Mouse (Mus musculus): ENCODE results near the gene Gal3st2c. TPM values are rescaled to one million over a fixed set of nuclear protein-coding genes. Genes with fewer than 3 reads are reported as not detected.
"Not testable (repeated sequence)": the region's sequence is repeated elsewhere in the genome, so short reads cannot be mapped to it uniquely, and the experiment has no call there.

Gene Gal3st2c
- total and polyA plus RNA-seq, 3 experiments, result under 0.01 to 0.06 TPM; not detected in 1

DNA sequence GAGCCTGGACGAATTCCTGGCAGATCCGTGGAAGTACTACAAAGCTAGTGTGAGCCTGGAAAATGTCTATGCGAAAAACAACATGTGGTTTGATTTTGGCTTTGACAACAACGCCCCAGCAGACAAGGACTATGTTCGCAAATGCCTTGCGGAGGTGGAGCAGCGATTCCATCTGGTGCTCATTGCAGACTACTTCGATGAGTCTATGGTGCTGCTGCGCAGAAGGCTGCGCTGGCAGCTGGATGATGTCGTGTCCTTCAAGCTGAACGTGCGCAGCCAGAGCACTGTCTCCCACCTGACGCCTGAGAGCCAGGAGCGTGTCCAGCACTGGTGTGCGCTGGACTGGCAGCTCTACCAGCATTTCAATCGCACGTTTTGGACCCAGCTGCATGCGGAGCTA is 18.5 kb downstream of the Gal3st2c start:
- not testable (repeated sequence) for H3K79me2 ChIP-seq (ENCODE audit: control insufficient read depth, insufficient read depth, low read length, poor library complexity); H3K27me3 ChIP-seq (ENCODE audit: control insufficient read depth in 1 of 2, insufficient read depth in 2 of 2, low read length in 2 of 2); H3K27ac ChIP-seq (ENCODE audit: control insufficient read depth, low read depth, low read length); H3K36me3 ChIP-seq (ENCODE audit: control insufficient read depth in 1 of 2, insufficient read depth in 2 of 2, low read length in 2 of 2); H3K4me1 ChIP-seq (ENCODE audit: control insufficient read depth in 1 of 2, insufficient read depth in 2 of 2, low read length in 2 of 2); H3K9me3 ChIP-seq (replicated peaks; ENCODE audit: insufficient read depth, low read length); H3K4me3 ChIP-seq (ENCODE audit: control insufficient read depth in 1 of 2, insufficient read depth in 1 of 2, low read depth in 2 of 2, low read length in 2 of 2); H3K9ac ChIP-seq (ENCODE audit: control insufficient read depth, low read depth, low read length, poor library complexity, severe bottlenecking); DNase-seq (ENCODE audit: low read depth, low spot score)

DNA sequence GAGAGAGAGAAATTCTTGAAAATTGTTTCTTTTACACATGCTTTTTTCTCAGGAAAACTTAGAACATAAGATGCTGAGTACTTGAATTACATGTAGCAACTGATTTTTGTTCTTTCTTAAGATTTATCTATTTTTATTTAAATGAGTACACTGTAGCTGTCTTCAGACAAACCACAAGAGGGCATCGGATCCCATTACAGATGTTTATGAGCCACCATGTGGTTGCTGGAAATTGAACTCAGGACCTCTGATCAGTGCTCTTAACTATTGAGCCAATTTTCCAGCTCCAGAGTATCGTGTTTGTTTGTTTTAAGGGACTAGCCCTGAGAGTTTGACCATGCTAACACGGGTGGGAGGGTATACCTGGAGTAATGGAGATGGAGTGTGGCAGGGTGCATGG is 21.3 kb downstream of the Gal3st2c start:
- TF ChIP-seq ZMIZ1 (IDR thresholded peaks at IDR 0.05; ENCODE audit: low read depth, low read length) (no peak), SMC3 (IDR thresholded peaks at IDR 0.05; ENCODE audit: low read depth, low read length) (peak; percentile 96), USF2 (IDR thresholded peaks at IDR 0.05; ENCODE audit: borderline replicate concordance in 1 of 2, insufficient read depth in 1 of 2, low read depth in 1 of 2, low read length in 2 of 2) (no peak), POLR2A (IDR thresholded peaks at IDR 0.05; ENCODE audit: control insufficient read depth in 1 of 2, insufficient read depth in 1 of 2, low read depth in 1 of 2, low read length in 2 of 2, poor library complexity in 1 of 2) (no peak), BHLHE40 (IDR thresholded peaks at IDR 0.05; ENCODE audit: borderline replicate concordance, low read depth, low read length) (no peak), RCOR1 (IDR thresholded peaks at IDR 0.05; ENCODE audit: low read depth, low read length) (no peak), MAFK (IDR thresholded peaks at IDR 0.05; ENCODE audit: borderline replicate concordance, low read depth, low read length) (no peak), CHD2 (IDR thresholded peaks at IDR 0.05; ENCODE audit: low read length) (no peak), RAD21 (IDR thresholded peaks at IDR 0.05; ENCODE audit: low read depth, low read length) (peak; percentile 78), ZNF384 (IDR thresholded peaks at IDR 0.05; ENCODE audit: low read depth, low read length) (peak; percentile 25; the same call in 1 of the 2 replicates), ZC3H11A (IDR thresholded peaks at IDR 0.05; ENCODE audit: low read depth, low read length) (peak; percentile 76), CTCF (IDR thresholded peaks at IDR 0.05 in 2 of 3, conservative IDR thresholded peaks at IDR 0.05 in 1 of 3; ENCODE audit: control insufficient read depth in 1 of 3, insufficient read depth in 1 of 3, low read depth in 2 of 3, low read length in 3 of 3, poor library complexity in 1 of 3, severe bottlenecking in 1 of 3) (peak in 2 of 3 experiments; percentile 16 to 89; a peak in 3 of 6 replicates), ZKSCAN1 (IDR thresholded peaks at IDR 0.05; ENCODE audit: low read depth, low read length) (no peak), MYC (IDR thresholded peaks at IDR 0.05; ENCODE audit: low read depth, low read length) (peak; percentile 81)
- Histone ChIP-seq H3K9ac (ENCODE audit: control insufficient read depth, low read depth, low read length, poor library complexity, severe bottlenecking) (no peak overlapping the region), H3K4me3 (ENCODE audit: control insufficient read depth in 1 of 2, insufficient read depth in 1 of 2, low read depth in 2 of 2, low read length in 2 of 2) (no peak overlapping the region), H3K27me3 (ENCODE audit: control insufficient read depth in 1 of 2, insufficient read depth in 2 of 2, low read length in 2 of 2) (peaks cover 14 to 16% of the 10 kb centered on the region in 2 experiments), H3K79me2 (ENCODE audit: control insufficient read depth, insufficient read depth, low read length, poor library complexity) (no peaks in the 10 kb centered on the region), H3K4me1 (ENCODE audit: control insufficient read depth in 1 of 2, insufficient read depth in 2 of 2, low read length in 2 of 2) (no peaks in the 10 kb centered on the region), H3K36me3 (ENCODE audit: control insufficient read depth in 1 of 2, insufficient read depth in 2 of 2, low read length in 2 of 2) (no peaks in the 10 kb centered on the region), H3K27ac (ENCODE audit: control insufficient read depth, low read depth, low read length) (no peak overlapping the region), H3K9me3 (replicated peaks; ENCODE audit: insufficient read depth, low read length) (no peaks in the 10 kb centered on the region)
- DNase-seq (ENCODE audit: low read depth, low spot score), result peak; percentile 58

DNA sequence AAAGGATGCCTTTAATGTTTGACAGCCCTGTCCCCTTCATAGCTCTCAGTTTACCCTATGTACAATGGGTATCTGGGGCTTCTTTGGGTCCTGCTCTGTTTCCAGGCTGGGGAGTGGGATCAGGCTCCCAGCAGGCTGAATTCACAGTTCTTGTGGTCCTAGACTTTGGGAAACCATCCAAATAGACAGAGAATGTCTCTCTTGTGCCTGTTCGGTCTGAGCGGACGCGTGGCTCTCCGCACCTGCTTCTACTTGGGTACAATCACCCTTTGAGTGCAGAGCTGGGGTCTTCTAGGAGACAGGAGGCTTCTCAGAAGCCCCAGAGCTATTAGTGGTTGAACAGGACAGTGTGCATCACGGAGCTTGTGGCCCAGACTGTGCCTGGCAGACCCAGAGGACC is 29.8 kb downstream of the Gal3st2c start, which contains the start of gene Neu4:
Neu4 (plus strand) TSS at position 301 of the 400 bp plus-strand sequence.
- no peak for DNase-seq (ENCODE audit: low read depth, low spot score)
- Histone ChIP-seq H3K36me3 (ENCODE audit: control insufficient read depth in 1 of 2, insufficient read depth in 2 of 2, low read length in 2 of 2) (no peaks in the 10 kb centered on the region), H3K9ac (ENCODE audit: control insufficient read depth, low read depth, low read length, poor library complexity, severe bottlenecking) (no peak within 1 kb of the TSS), H3K9me3 (replicated peaks; ENCODE audit: insufficient read depth, low read length) (no peaks in the 10 kb centered on the region), H3K4me1 (ENCODE audit: control insufficient read depth in 1 of 2, insufficient read depth in 2 of 2, low read length in 2 of 2) (no peaks in the 10 kb centered on the region), H3K4me3 (ENCODE audit: control insufficient read depth in 1 of 2, insufficient read depth in 1 of 2, low read depth in 2 of 2, low read length in 2 of 2) (no peak within 1 kb of the TSS), H3K79me2 (ENCODE audit: control insufficient read depth, insufficient read depth, low read length, poor library complexity) (no peaks in the 10 kb centered on the region), H3K27me3 (ENCODE audit: control insufficient read depth in 1 of 2, insufficient read depth in 2 of 2, low read length in 2 of 2) (peaks cover 9% of the 10 kb centered on the region in 2 experiments; a peak in 3 of 4 replicates), H3K27ac (ENCODE audit: control insufficient read depth, low read depth, low read length) (no peak within 1 kb of the TSS)
- TF ChIP-seq CHD1 (IDR thresholded peaks at IDR 0.05; ENCODE audit: low read depth, low read length) (no peak), USF1 (IDR thresholded peaks at IDR 0.05; ENCODE audit: low read depth, low read length) (no peak), POLR2A (IDR thresholded peaks at IDR 0.05; ENCODE audit: control insufficient read depth in 1 of 2, insufficient read depth in 1 of 2, low read depth in 1 of 2, low read length in 2 of 2, poor library complexity in 1 of 2) (no peak), TAL1 (IDR thresholded peaks at IDR 0.05; ENCODE audit: low read length) (no peak), HCFC1 (IDR thresholded peaks at IDR 0.05; ENCODE audit: low read depth, low read length) (no peak), MAX (IDR thresholded peaks at IDR 0.05; ENCODE audit: low read length) (no peak), EP300 (IDR thresholded peaks at IDR 0.05; ENCODE audit: low read depth in 1 of 2, low read length in 2 of 2) (no peak), TBP (IDR thresholded peaks at IDR 0.05; ENCODE audit: low read depth, low read length) (no peak), MXI1 (IDR thresholded peaks at IDR 0.05; ENCODE audit: low read depth, low read length) (no peak), RAD21 (IDR thresholded peaks at IDR 0.05; ENCODE audit: low read depth, low read length) (no peak), ZMIZ1 (IDR thresholded peaks at IDR 0.05; ENCODE audit: low read depth, low read length) (no peak), NRF1 (IDR thresholded peaks at IDR 0.05; ENCODE audit: insufficient read depth, low read depth, low read length, poor library complexity, severe bottlenecking) (no peak), RCOR1 (IDR thresholded peaks at IDR 0.05; ENCODE audit: low read depth, low read length) (no peak), CTCF (IDR thresholded peaks at IDR 0.05 in 2 of 3, conservative IDR thresholded peaks at IDR 0.05 in 1 of 3; ENCODE audit: control insufficient read depth in 1 of 3, insufficient read depth in 1 of 3, low read depth in 2 of 3, low read length in 3 of 3, poor library complexity in 1 of 3, severe bottlenecking in 1 of 3) (no peak), MYC (IDR thresholded peaks at IDR 0.05; ENCODE audit: low read depth, low read length) (no peak), MYB (IDR thresholded peaks at IDR 0.05; ENCODE audit: low read depth, low read length) (no peak), SIN3A (IDR thresholded peaks at IDR 0.05; ENCODE audit: low read length) (no peak)
